Mouse (Mus musculus) kidney, postnatal 10 days (tissue): ENCODE data around the gene 2610528J11Rik.

Source experiments
- DNase-seq: peaks from one replicate; pipeline ENCODE4 v3.0.0; 2021; ENCODE audit warnings: mixed read lengths

The 2610528J11Rik gene

DNA sequence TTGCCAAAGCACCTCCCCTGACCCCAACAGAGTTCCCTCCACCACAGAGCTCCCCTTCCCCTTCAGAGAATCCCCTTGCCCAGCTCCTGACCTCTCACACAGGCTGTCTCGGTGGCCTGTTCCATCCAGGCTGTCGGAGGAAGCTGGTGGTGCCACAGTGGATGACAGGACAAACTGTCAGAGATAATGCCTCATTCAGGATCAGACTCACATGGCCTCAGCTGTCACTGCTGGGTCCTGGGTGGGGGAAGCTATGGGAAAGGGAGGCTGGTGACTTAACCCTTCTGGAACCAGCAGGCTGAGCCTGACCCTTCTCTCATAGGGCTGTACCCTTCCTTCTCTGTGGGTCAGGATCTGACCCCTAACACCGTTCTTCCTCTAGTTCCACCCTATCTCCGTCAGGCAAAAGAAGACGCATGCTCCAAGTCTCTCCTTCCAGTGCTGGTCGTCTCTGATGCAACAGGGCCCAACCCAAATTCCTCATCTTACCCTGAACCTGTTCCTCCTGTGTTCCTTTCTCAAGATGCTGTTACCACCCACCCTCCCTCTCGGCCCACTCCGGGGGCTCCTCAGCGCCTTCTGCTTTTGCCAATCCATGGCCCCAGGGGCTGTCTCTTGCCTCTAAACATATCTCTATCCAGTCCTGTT lies 15.8 kb downstream of the 2610528J11Rik start:
- DNase-seq = no peak

- DNase-seq = peak; percentile 62
Measured at GRCm38 (mm10) chr4:118543158-118543530, 16.3 kb downstream of the 2610528J11Rik start.

- DNase-seq = peak; percentile 87
Measured at GRCm38 (mm10) chr4:118543592-118544260, 16.9 kb downstream of the 2610528J11Rik start, which contains the start of gene Tmem125. TSS of gene Tmem125 (minus strand) at chr4:118544044.

GRCm38 (mm10) chr4:118544441-118545127 lies 17.8 kb downstream of the 2610528J11Rik start:
- DNase-seq = no peak

GRCm38 (mm10) chr4:118547424-118548129 lies 20.8 kb downstream of the 2610528J11Rik start:
- DNase-seq = peak; percentile 63

DNA sequence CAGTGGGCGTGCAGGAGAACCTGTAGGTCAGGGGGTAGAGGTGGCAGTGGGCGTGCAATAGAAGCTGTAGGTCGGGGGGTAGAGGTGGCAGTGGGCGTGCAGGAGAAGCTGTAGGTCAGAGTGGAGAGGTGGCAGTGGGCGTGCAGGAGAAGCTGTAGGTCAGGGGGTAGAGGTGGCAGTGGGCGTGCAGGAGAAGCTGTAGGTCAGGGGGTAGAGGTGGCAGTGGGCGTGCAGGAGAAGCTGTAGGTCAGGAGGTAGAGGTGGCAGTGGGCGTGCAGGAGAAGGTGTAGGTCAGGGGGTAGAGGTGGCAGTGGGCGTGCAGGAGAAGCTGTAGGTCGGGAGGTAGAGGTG lies 21.3 kb downstream of the 2610528J11Rik start:
- DNase-seq = peak; percentile 35

GRCm38 (mm10) chr4:118553039-118553649 lies 26.3 kb downstream of the 2610528J11Rik start:
- no peak for DNase-seq

DNA sequence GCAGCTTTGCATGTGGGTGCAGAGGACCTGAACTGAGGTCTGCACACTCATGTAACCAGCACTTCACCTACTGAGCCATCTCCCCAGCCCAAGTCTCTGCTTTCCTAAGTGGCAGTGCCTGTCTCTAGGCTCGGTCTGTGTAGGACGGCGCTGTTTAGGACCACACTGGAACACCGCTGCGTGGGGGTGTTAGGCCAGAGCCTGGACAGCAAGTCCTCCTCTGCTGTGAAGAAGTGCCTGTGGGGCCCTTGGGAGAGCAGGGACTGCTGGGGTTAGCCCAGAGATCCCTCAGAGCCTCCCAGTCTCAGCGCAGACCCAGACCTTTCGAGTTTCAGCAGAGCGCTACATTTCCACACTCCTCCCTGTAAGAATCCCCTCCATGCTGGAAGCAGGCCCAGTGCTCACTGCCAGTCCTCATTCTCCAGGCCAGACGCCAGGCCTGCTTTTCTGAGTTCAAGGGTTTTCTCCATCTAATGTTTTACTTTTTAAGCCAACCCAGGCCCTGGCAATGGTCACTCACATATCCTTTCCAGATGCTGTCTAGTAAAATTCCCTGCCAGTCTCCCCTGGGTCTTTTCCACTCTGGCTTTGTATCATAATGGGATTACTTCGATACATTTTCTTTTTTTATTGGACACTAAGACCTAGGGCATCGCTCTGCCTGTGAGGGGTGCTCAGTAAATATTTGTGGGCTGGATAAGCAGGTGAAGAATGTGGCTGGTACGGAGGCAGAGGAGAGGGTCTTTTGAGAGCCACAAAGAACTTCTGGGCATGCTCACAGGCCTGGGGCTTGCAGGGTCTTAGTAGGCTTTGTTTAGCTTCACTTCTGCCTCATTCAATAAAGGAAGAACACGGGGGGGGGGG lies 37.5 kb downstream of the 2610528J11Rik start:
- no peak for DNase-seq

DNA sequence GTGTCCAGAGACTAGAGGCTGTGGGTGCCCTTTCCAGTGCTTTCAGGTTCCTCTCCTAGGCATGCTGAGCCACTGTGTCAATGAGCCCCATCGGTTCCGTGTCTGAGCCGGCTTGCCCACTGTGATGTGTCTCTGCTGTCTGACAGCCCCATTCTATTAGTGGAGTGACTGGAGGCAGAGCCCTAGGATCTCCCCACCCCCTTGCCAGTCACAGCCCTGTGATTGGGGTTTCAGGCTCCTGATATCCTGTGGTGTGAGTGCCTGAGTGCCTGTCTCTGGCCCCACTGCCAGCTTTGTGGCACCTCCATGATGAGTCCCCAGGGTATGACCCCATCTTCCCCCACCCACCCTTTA lies 38.1 kb downstream of the 2610528J11Rik start:
- DNase-seq = no peak

- DNase-seq = peak; percentile 67
Measured at GRCm38 (mm10) chr4:118566161-118566676, 39.4 kb downstream of the 2610528J11Rik start.

GRCm38 (mm10) chr4:118568709-118569108 lies 41.9 kb downstream of the 2610528J11Rik start:
- DNase-seq = no peak

DNA sequence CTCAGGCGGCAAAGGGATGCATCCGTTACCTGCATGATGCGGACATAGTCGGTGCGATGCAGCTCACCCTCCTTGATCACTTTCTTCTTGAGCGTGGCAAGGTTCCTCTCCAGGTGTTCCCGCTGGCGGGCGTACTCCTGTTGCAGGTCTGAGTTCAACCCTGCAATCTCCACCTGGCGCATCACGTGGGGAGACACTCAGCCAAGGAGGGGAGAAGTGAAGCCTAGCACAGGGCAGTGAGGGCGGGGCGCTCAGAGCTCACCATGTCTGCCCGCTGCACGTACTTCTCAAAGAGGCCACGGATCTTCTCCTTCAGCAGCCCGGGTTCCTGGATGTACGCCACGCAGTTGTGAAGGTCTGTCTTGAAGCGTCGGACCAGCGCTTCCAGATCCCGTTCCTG lies 42.5 kb downstream of the 2610528J11Rik start:
- DNase-seq = no peak

DNA sequence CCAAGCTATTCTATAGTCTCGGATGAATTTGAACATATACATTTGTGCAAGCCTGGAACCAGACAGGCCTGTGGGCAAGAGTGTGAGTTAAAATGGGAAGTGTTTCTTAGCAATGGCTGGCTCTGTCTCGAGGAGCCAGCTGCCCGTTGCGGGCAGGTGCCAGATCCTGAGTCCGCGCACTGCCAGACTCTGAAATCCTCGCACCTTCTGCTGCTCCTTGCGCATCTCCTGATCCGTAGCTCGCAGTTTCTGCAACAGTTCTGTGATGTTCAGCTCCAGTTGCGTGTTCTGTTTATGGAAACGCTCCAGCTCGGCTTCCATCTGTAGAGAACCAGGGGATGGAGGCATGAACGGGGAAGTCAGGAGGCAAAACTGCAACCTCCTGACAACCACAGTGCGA lies 44.6 kb downstream of the 2610528J11Rik start:
- DNase-seq = no peak

DNA sequence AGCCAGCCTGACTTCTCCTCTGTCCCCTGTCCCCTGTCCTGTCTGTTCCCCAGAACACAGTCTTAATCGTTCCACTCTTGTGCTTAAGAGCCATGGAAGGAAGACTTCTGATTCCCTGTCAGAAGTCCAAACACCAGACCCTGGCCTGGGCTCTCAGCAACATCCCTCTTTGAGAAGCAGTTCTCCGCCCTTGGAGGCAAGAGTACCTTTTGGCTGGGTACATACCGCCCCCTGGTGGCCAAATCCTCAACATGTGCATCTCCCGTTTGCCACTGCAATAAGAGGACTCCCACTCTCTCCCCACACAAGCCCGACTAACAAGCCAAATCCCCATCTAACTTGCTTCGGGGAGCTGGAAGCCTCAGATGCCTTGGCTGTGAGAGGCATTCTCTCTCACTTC lies 49.3 kb downstream of the 2610528J11Rik start:
- peak; percentile 92 for DNase-seq

DNA sequence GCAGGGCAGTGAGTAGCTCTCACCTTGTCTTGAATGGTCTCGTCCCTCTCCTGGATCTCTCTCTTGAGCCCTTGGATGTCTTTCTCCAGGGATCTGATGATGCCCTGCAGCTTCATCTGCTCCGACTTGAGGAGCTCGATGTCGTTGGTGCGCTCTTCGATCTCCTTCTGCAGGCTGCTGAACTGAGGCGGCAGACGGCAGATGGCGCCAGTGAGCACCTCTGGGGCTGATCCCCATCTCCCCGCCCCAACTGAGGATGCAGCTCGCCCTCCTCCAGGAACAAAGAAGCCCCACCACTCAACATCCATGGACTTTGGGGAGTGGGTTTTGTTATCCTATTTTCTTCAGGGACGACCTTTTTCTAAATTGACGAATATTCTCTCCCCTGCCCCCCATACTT lies 52.5 kb downstream of the 2610528J11Rik start:
- peak; percentile 64 for DNase-seq
